Mouse (Mus musculus) brain, embryonic 18.5 days (tissue): ENCODE measurements around the gene Shisal1.

Source experiments
- DNase-seq: peaks from one replicate; pipeline ENCODE4 v3.0.0-alpha.2; 2012; ENCODE audit warnings: low read depth, low spot score

Shisal1 gene

DNA sequence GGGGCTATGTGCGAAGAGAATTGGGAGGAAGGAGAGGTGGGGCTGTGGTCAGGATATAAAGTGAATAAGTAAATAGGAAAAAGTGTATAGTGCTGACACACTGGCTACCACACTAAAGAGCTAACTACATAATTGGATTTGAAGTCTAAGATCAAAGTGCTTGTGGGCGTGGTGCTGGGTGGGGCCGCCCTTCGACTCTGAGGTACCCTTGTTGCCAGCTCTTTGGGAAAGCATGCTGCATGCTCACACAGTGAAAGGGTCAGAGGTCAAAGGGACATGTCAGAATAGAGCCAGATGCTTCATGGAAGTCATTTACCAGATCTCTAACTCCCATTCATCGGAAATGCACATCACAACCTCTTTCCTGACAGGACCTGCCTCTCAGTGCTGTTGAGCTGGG is 74.1 kb downstream of the Shisal1 start:
- DNase-seq, result no peak

DNA sequence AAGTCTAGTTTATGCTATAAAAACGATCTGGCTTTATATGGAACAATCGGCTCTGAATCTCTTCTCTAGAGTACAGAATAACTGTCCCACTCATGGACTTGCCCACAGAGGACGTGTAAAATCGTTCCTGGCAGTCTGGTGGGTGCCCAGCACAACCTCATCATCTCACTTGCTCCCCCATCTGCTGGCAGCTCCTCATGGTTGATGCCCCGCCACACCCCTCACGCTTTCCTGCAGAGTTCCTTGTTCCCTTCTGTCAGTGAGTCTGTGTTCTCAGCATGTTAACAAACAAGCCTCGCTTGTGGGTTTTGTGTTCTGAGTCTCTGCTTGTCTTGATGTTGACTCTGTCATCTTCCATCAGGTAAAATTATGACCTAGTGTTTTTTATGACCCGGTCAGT is 79.5 kb downstream of the Shisal1 start:
- DNase-seq, result no peak

DNA sequence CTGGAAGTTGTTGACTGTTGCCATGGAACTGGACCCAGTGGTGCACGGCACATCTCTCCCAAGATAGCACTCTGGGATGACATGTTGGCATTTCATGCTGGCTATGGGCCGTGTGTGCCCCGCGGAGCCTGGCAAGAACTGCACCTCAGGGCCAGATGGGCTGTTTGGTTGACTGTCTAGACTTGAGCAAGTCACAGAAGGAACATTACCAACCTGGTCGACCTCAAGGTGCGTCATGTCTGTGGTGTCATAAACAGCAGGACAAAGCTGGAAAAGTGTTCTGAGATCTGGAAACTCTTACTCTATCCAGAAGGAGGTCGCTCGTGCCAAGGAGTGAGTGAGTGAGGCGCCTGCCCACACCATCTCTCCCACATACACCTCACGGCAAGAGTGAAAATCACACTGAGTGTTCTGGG is 80.3 kb downstream of the Shisal1 start:
- no peak for DNase-seq

DNA sequence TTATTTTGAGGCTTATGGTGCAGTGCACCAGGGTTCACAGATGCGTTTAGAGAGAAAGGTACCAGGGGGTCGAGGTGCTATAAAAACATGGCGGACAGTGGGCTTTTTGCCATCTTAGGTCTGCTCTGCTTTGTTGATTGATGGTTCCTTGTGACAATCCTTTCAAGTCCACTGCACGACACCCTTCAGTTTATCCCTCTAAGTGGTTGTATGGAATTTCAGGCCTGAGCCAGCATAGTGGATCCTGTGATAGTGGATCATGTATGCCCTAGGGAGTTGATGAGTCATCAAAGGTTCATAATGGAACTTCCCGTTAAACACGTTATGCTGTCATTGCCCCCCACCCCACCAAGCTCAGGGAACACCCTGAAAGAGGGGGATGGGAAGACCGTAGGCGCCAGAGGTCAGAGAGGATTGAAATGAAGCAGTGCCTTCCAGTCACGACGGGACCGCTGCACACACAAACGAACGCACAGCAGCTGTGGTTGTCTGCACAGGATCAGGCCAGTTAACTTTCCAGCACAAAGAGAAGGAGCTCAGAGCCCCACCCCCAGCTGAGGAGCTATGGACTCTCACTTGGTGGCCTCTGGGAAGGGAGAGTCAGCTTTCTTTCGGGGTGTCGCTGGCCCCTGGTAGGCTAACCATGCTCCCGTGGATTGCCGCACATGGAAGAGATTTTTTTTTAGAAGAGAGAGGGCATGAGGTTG is 81.1 kb downstream of the Shisal1 start:
- no peak for DNase-seq

DNA sequence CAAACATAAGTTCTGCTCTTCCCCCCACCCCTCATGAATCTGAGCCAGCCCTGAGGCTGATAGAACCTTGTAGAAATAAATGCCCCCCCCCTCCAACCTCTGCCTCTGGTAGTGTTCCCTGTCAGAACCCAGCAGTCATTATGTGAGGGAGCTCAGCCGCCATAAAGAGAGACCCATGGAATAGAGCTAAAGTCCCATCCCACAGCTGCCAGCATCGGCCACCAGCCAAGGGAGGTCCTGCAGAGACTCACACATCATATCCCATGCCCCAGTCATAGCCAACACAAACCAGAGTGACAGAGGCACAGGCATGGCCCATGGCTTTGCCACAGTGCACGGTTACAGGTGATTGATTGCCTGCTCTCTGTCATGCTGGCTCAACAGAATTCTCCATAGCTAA is 82.2 kb downstream of the Shisal1 start:
- DNase-seq, result no peak

DNA sequence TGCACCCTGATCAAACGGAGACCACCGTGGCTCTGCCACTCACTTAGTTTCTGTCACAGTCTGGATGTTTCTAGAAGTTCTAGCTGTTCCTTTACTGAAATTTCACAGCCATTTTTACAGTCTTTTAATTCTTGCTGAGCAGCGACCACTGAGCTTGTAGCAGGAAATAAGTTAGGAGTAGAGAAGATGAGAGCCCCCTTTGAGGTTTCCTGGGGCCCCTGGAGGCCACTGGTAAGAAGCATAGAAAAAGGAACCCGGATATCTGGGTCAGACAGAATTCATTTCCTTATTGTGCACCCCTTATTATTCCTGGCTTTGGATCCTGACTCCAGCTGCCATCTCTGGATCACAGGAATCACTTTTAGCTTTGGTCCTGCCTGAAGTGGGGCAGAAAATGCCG is 91.8 kb downstream of the Shisal1 start:
- no peak for DNase-seq

DNA sequence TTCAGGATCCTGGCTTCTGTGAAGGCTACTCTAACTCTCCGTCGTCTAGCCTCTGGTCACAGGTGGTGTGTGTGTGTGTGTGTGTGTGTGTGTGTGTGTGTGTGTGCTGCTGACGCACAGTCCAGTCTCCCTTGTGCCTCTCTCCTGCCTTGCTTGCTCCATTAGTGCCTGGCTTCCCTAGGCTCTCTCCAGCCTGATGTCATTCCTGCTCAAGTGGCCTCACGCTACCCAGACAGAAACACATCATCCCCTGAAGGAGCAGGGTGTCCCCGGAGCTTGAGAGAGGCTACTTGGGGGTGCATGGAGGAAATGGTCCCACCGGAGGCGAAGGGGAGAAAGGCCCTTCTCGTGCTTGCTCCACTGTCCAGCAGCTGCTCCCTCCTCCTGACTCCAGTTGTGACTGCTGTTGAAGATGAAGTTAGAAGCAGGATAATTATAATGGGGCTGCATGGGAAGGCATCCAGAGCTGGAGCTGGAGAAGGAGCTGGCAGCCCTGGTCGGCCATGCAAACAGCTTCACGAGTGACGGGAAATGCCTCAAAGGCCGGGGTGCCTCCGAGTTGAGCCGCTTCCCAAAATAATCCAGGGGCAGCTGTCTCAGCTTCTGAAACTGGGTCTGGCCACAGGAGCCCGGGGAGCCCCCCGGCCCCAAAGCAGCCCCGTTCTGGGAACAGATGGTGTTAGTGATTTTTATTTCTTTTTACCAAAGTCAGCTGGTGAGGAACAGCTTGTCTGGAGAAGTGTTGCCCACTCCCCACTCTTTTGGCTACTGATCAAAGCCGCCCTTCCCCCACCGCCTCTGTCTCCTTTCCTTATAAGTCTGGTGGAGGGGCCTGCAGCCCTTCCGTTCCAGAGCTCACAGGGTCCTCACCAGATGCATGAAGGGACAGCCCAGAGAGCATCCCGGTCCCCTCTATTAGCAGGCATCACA is 94.7 kb downstream of the Shisal1 start:
- DNase-seq, result peak; percentile 73

DNA sequence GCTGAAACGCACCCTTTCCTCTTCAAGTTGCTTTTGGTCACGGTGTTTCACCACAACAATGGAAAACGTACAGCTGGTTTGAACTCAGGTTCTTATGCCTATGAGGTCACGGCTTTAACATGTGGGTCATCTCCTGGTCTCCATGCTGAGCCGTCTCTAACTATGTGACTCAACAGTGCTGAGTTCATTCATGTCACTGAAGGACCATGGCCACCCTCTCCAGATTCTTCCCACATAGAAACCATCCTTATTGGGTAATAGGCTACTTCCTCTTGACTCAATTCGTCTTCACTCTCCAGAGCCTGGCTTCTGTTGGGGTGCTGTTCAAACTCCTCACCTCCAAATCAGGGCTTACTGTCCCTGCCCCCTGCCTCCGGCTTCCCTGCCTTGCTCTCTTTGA is 95.6 kb downstream of the Shisal1 start:
- DNase-seq, result no peak

DNA sequence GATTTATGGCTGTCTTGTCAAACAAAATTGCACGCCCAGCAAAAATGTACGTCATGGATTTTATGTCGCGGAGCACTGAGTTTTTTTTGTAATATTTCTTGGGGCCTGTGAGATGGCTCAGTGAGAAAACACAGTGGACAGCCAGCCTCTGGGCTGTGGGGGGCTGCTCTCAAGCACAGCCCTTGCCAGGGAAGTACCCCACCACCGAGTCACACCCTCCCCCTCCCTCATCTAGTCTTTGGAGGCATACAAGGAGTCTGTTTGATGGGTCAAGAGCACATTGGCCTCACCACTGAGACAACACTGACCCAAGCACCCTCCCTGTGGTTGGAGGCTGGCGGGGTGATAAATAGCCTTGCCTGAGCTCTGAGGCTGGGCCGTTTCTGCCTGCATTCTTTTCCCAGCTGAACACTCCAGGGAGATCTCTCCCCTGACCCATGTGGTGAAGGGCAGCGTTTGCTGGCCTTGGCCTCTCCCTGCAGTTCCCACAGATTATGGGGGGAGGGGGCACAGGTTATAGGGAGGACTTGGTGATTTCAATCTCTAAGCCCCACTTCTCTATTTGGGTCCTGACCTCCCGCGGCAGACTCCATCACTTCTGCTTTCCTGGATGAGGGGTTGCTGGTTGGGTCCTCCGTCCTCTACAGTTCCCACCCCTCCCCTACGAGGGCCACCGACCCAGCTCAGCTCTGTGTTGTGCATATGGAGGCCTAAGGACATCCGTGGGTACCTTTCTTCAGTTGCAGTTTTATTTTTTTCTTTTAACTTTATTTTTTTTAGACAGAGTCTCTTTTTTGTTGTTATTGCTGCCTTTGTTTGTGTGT is 96.8 kb downstream of the Shisal1 start:
- DNase-seq, result no peak

DNA sequence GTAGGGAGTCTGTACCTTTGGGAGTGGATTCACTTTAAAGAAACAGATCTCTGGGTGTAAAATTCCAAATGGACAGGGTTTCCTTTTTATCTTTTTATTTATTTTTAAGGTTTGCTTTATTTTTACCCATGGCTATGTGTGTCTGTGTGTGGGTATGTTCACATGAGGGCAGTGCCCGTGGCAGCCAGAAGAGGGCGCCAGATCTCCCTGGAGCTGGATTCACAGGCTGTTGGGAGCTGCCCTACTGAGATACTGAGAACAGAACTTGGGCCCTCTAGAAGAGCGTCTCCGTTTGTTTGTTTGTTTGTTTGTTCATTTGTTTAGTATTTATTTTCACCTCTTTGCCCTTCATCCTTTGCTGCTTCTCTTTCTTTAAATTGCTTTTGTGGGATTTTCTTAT is 98.1 kb downstream of the Shisal1 start:
- no peak for DNase-seq

DNA sequence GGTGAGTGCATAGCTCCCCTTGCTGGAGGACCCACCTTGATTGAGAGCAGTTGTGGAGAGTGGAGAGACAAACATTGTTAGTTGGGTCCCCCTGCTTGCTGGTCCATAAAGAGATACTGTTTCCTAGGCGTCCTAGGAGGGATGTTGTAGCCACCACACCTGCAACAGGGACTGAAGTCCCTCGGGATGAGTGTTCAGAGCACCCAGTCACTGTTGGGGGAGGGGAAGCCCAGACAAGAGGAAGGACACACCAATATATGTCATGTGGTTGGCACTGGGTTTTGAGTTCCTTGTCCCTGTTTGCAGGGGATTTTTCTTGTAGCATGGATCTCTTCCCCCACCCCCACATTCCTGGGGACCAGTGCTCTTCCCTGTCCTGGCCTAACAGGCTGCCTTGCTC is 106.0 kb downstream of the Shisal1 start:
- DNase-seq, result no peak

DNA sequence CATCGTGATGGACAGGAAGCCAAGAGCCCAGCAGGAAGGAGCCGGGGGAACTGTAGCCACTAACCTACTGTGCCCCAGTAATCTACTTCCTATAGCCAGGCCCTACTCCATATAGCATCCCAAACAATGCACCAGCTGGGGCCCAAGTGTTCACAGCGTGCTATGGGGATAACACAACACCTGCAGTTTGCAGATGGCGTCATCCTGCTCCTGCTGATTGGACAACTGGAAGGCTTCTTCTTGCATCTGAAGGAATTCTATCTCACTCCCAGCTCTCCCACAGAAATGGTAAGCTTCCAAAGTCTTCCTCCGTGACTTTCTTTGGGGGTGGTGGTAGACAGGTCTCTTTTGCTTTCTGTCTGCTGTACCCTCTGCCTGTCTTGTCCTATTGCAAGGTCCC is 109.3 kb downstream of the Shisal1 start:
- DNase-seq, result no peak

DNA sequence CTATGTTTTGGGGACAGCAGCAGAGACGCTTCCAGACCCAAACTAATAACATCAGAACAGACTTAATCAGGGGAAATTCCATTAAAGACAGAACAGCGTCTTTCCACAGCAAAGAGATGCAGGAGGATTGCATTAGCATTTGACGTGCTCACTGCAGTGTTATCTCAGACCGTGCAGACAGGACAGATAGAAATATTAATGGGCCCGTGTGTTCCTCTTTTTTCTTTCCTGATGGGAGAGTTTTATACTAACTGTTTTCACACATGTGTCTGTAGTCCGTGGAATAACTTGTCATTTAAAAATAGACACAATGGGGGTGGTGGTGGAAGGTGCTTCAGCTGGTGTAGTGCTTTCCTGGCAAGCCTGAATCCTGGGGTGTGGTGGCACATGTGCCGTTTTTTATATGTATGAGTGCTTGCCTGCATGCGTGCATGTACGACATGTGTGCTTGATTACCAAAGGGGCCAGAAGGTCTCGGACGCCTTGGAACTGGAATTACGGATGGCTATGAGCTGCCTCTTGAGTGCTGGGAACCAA is 110.5 kb downstream of the Shisal1 start:
- no peak for DNase-seq

DNA sequence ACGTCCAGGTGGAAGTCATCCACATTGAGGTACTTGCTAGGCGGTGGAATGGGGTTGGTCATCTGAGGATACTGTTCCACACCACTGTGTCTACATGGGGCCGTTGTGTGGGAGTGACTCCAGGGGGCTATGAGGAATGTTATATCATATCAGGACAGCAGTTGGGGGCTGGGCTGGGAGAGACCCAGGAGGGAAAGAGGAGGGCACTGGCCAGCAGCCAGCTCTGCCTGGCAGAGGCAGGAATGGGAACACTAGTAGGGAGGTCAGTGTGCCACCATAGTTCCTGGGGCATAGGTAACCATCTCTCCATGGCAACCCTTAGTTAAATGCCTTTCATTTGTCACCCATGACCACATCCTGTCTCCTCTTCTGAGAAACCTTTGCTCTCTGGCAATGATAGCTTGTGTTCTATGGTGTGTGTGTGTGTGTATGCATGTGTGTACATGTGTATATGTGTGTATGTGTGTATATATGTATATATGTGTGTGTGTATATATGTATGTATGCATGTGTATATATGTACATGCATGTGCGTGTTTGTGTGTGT is 115.8 kb downstream of the Shisal1 start:
- no peak for DNase-seq

DNA sequence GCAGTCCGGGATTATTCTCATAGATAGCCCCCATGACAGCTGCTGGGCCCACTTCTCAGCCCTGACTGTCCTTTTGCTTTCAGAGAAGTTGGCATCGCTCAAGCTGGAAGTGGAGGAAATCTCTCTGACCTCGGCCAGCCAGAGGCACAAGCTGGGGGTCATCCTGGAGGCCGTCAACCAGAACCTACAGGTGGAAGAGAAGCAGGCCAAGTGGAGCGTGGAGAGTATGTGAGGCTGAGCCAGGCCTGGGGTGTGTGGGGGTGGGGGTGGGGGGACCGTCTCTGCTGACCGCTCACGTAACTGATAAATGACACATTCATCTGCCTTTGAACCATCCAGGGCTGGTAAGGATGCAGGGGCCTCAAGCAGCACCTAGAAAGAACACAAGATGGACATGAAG is 117.0 kb downstream of the Shisal1 start:
- no peak for DNase-seq
